ENCODE assay signal across 26 mouse cellular contexts in the genomic region with DNA sequence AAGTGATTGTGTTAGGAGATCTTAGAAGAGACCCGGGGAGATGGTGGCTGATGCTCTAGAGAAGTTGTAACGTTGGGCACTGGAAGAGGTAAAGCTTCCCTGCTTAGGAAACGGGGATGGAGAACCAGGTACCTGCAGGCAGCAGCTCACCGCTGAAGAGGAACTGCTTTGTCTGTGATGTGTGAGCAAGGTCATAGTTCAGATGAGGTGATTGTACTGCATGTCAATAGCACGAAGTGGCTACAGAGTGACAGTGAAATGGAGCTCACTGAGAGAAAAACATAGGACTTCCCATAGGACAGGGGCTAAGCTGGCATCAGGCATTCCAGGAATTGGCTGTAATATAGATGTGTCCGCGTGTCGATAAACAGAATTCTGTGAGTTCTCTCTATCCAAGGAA.
DNase-seq lines count a peak whose midpoint lies in the region; ATAC-seq lines count a peak whose summit lies in the region.
"Had no signal": no experiment of that assay in that cellular context is flagged by ENCODE, and none has a peak within 500 bp of the region (broad histone marks: within the 10 kb centered on the region; RNA-seq: fewer than 3 reads in every experiment).

No protein-coding gene starts in this region.

- no peak overlapping the region for H3K9ac ChIP-seq in kidney, embryonic 14.5 days (ENCODE audit: low read depth, low read length)
- H3K9ac ChIP-seq: embryonic facial prominence, embryonic 12.5 days; embryonic facial prominence, embryonic 15.5 days; forebrain, postnatal 0 days; hindbrain, embryonic 13.5 days; intestine, embryonic 15.5 days had no signal

- peaks cover 25% of the 10 kb centered on the region for H3K4me1 ChIP-seq in kidney, embryonic 14.5 days (ENCODE audit: control insufficient read depth, insufficient read depth, low read length)

- no peak for ATAC-seq in kidney, embryonic 14.5 days (ENCODE audit: low FRiP score, low TSS enrichment)
- ATAC-seq: activated CD4-positive, CD25-positive, alpha-beta regulatory T cell, adult 4 months; CD4-positive, CD25-positive, alpha-beta regulatory T cell, adult 4 months; forebrain, embryonic 14.5 days; forebrain, postnatal 0 days; hindbrain, embryonic 16.5 days; intestine, embryonic 15.5 days had no signal

- H3K9me3 ChIP-seq in kidney, embryonic 14.5 days (ENCODE audit: control insufficient read depth, low read length) = no peaks in the 10 kb centered on the region
- H3K9me3 ChIP-seq: embryonic facial prominence, embryonic 12.5 days; embryonic facial prominence, embryonic 15.5 days; hindbrain, embryonic 10.5 days; hindbrain, embryonic 13.5 days; intestine, embryonic 15.5 days had no signal

- H3K4me2 ChIP-seq in kidney, embryonic 14.5 days (replicated peaks; ENCODE audit: low read depth, low read length) = no peak overlapping the region
- H3K4me2 ChIP-seq: embryonic facial prominence, embryonic 12.5 days; embryonic facial prominence, embryonic 15.5 days; heart, embryonic 11.5 days; hindbrain, embryonic 13.5 days; intestine, embryonic 15.5 days had no signal

- 77% methylated on average over 8 of the region's 8 CpGs for WGBS in kidney, embryonic 14.5 days

- H3K27ac ChIP-seq in kidney, embryonic 14.5 days (ENCODE audit: low read depth, low read length) = 0 out of 2 replicates have a peak overlapping the region, but pooled peaks have one; percentile 14
- H3K27ac ChIP-seq: embryonic facial prominence, embryonic 12.5 days; embryonic facial prominence, embryonic 15.5 days; hindbrain, embryonic 10.5 days; hindbrain, embryonic 13.5 days; intestine, embryonic 15.5 days had no signal

- no peaks in the 10 kb centered on the region for H3K36me3 ChIP-seq in kidney, embryonic 14.5 days (ENCODE audit: control insufficient read depth, insufficient read depth, low read length)
- H3K36me3 ChIP-seq: embryonic facial prominence, embryonic 12.5 days; embryonic facial prominence, embryonic 15.5 days; hindbrain, embryonic 10.5 days; hindbrain, embryonic 13.5 days; intestine, embryonic 15.5 days had no signal

- H3K4me3 ChIP-seq in kidney, embryonic 14.5 days (ENCODE audit: low read length) = no peak overlapping the region
- H3K4me3 ChIP-seq: embryonic facial prominence, embryonic 12.5 days; embryonic facial prominence, embryonic 15.5 days; hindbrain, embryonic 10.5 days; hindbrain, embryonic 13.5 days; intestine, embryonic 15.5 days had no signal

- no peaks in the 10 kb centered on the region for H3K27me3 ChIP-seq in kidney, embryonic 14.5 days (ENCODE audit: control insufficient read depth, insufficient read depth, low read length)
- H3K27me3 ChIP-seq: embryonic facial prominence, embryonic 12.5 days; embryonic facial prominence, embryonic 15.5 days; hindbrain, embryonic 13.5 days; intestine, embryonic 15.5 days had no signal

- DNase-seq in heart, adult 11 months = peak; percentile 9
- DNase-seq in heart, postnatal 4 days = no peak
- no peak for DNase-seq in kidney, postnatal 10 days
- peak; percentile 10 for DNase-seq in A20 (ENCODE audit: low read depth, low spot score)
- DNase-seq in frontal cortex, postnatal 14 days (ENCODE audit: low spot score in 2 of 2) = no peak
- DNase-seq: adrenal gland, adult 8-10 months; adrenal gland, postnatal 25 days; cerebellum, adult 11-12 months; cerebellum, adult 8-10 months; cerebellum, postnatal 10 days; cerebellum, postnatal 36 days; embryo, embryonic 11 days; forebrain, postnatal 0 days; gastrocnemius, postnatal 10 days; gastrocnemius, postnatal 36 days had no signal

Comparison
In these comparisons a context has a peak if more than half of its experiments do, and no peak if none do; other contexts are left out.
1. DNase-seq: peak in heart, adult 11 months (single experiment) and A20 (single experiment); none in heart, postnatal 4 days (single experiment), kidney, postnatal 10 days (single experiment) and frontal cortex, postnatal 14 days (0 of 2).